Mouse (Mus musculus): ENCODE measurements at regions not wholly inside any gene's neighbourhood (a gene's known extent, or its start where the extent isn't known, plus 50 kb on each side); places are given as distances from the start of the nearest gene placed in this dataset.

- Histone ChIP-seq H3K27ac (ENCODE audit: low read length) (no peak overlapping the region), H3K9ac (ENCODE audit: low read length) (no peak overlapping the region), H3K4me3 (ENCODE audit: low read length) (no peak overlapping the region), H3K4me2 (ENCODE audit: low read depth, low read length) (no peak overlapping the region), H3K27me3 (ENCODE audit: control insufficient read depth, insufficient read depth, low read length) (no peaks in the 10 kb centered on the region), H3K9me3 (replicated peaks; ENCODE audit: control insufficient read depth, low read length) (no peaks in the 10 kb centered on the region), H3K36me3 (ENCODE audit: control insufficient read depth, insufficient read depth) (no peaks in the 10 kb centered on the region), H3K4me1 (ENCODE audit: control insufficient read depth, insufficient read depth, low read length) (no peaks in the 10 kb centered on the region)
- no peak for ATAC-seq (replicated peaks; ENCODE audit: extremely low read depth, insufficient read depth, low FRiP score)
- WGBS, result 63% methylated on average over 5 of the region's 5 CpGs
Measured at GRCm38 (mm10) chr9:85985671-85986070, 143.5 kb downstream of the Tpbg start.

DNA sequence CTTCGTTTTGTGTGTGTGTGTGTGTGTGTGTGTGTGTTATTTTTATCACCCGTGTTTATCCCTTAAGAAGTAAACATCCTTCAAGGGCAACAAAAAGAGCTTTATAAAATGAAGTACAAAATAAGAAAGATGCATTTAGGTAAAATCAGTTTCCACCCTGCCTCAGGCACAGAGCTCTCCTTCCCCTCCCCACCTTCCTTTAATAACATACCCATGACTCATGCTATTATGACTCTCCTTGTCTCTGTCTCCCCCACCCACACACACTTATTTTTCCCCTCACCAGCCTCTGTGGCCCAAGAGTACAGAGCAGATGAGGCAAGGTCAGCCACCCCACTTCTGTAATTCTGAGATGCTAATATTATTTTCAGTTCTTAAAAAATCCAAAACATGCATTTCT, 144.0 kb downstream of the Tpbg start:
- Histone ChIP-seq H3K27ac (ENCODE audit: low read length) (no peak overlapping the region), H3K9ac (ENCODE audit: low read length) (no peak overlapping the region), H3K9me3 (replicated peaks; ENCODE audit: control insufficient read depth, low read length) (no peaks in the 10 kb centered on the region), H3K4me1 (ENCODE audit: control insufficient read depth, insufficient read depth, low read length) (no peaks in the 10 kb centered on the region), H3K4me3 (ENCODE audit: low read length) (no peak overlapping the region), H3K36me3 (ENCODE audit: control insufficient read depth, insufficient read depth) (no peaks in the 10 kb centered on the region), H3K4me2 (ENCODE audit: low read depth, low read length) (no peak overlapping the region), H3K27me3 (ENCODE audit: control insufficient read depth, insufficient read depth, low read length) (no peaks in the 10 kb centered on the region)
- WGBS, result 60% methylated on average over 2 of the region's 2 CpGs
- ATAC-seq (replicated peaks; ENCODE audit: extremely low read depth, insufficient read depth, low FRiP score), result no peak

- no peaks in the 10 kb centered on the region for H3K27me3 ChIP-seq (ENCODE audit: control insufficient read depth, insufficient read depth, low read length)
- ATAC-seq (replicated peaks; ENCODE audit: extremely low read depth, insufficient read depth, low FRiP score), result no peak
- H3K4me3 ChIP-seq (ENCODE audit: low read length), result no peak overlapping the region
- 64% methylated on average over 2 of the region's 2 CpGs for WGBS
- no peaks in the 10 kb centered on the region for H3K9me3 ChIP-seq (replicated peaks; ENCODE audit: control insufficient read depth, low read length)
- H3K4me2 ChIP-seq (ENCODE audit: low read depth, low read length), result no peak overlapping the region
- no peak overlapping the region for H3K9ac ChIP-seq (ENCODE audit: low read length)
- no peak overlapping the region for H3K27ac ChIP-seq (ENCODE audit: low read length)
- no peaks in the 10 kb centered on the region for H3K4me1 ChIP-seq (ENCODE audit: control insufficient read depth, insufficient read depth, low read length)
- H3K36me3 ChIP-seq (ENCODE audit: control insufficient read depth, insufficient read depth), result no peaks in the 10 kb centered on the region
Measured at GRCm38 (mm10) chr9:86002996-86003395, 160.8 kb downstream of the Tpbg start.

GRCm38 (mm10) chr9:86011661-86012060, 169.5 kb downstream of the Tpbg start:
- no peak for ATAC-seq (replicated peaks; ENCODE audit: extremely low read depth, insufficient read depth, low FRiP score)
- Histone ChIP-seq H3K4me1 (ENCODE audit: control insufficient read depth, insufficient read depth, low read length) (no peaks in the 10 kb centered on the region), H3K9ac (ENCODE audit: low read length) (no peak overlapping the region), H3K9me3 (replicated peaks; ENCODE audit: control insufficient read depth, low read length) (no peaks in the 10 kb centered on the region), H3K27me3 (ENCODE audit: control insufficient read depth, insufficient read depth, low read length) (no peaks in the 10 kb centered on the region), H3K4me2 (ENCODE audit: low read depth, low read length) (no peak overlapping the region), H3K36me3 (ENCODE audit: control insufficient read depth, insufficient read depth) (no peaks in the 10 kb centered on the region), H3K27ac (ENCODE audit: low read length) (no peak overlapping the region), H3K4me3 (ENCODE audit: low read length) (no peak overlapping the region)
- 63% methylated on average over 2 of the region's 2 CpGs for WGBS

- no peaks in the 10 kb centered on the region for H3K9me3 ChIP-seq (replicated peaks; ENCODE audit: control insufficient read depth, low read length)
- no peaks in the 10 kb centered on the region for H3K36me3 ChIP-seq (ENCODE audit: control insufficient read depth, insufficient read depth)
- H3K9ac ChIP-seq (ENCODE audit: low read length), result no peak overlapping the region
- 69% methylated on average over 4 of the region's 4 CpGs for WGBS
- no peak overlapping the region for H3K27ac ChIP-seq (ENCODE audit: low read length)
- H3K4me1 ChIP-seq (ENCODE audit: control insufficient read depth, insufficient read depth, low read length), result no peaks in the 10 kb centered on the region
- H3K27me3 ChIP-seq (ENCODE audit: control insufficient read depth, insufficient read depth, low read length), result no peaks in the 10 kb centered on the region
- ATAC-seq (replicated peaks; ENCODE audit: extremely low read depth, insufficient read depth, low FRiP score), result no peak
- H3K4me3 ChIP-seq (ENCODE audit: low read length), result no peak overlapping the region
- H3K4me2 ChIP-seq (ENCODE audit: low read depth, low read length), result no peak overlapping the region
Measured at GRCm38 (mm10) chr9:86015841-86016240, 173.7 kb downstream of the Tpbg start.

DNA sequence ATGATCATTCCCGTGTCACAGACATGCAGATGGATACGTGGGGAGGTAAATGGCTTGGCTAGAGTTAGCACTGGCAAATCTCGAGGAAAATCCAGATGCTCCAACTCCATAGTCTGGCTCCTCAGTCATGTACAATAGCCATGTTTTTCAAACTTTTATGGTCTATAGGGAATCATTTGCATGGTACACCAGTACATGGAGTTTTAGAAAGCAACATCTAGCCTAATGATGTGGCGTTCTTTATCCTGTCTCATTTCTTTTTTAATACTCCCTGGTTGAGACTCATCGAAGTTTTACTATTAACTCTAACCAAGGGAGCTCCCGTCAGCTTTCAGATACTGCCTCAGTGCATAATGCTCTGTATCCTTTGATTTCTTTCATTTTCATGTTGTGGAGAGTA, 178.0 kb downstream of the Tpbg start:
- H3K4me2 ChIP-seq (ENCODE audit: low read depth, low read length), result no peak overlapping the region
- H3K36me3 ChIP-seq (ENCODE audit: control insufficient read depth, insufficient read depth), result no peaks in the 10 kb centered on the region
- no peak overlapping the region for H3K4me3 ChIP-seq (ENCODE audit: low read length)
- H3K9ac ChIP-seq (ENCODE audit: low read length), result no peak overlapping the region
- H3K27me3 ChIP-seq (ENCODE audit: control insufficient read depth, insufficient read depth, low read length), result no peaks in the 10 kb centered on the region
- no peaks in the 10 kb centered on the region for H3K4me1 ChIP-seq (ENCODE audit: control insufficient read depth, insufficient read depth, low read length)
- H3K27ac ChIP-seq (ENCODE audit: low read length), result no peak overlapping the region
- H3K9me3 ChIP-seq (replicated peaks; ENCODE audit: control insufficient read depth, low read length), result no peaks in the 10 kb centered on the region
- WGBS, result 78% methylated on average over 6 of the region's 6 CpGs
- no peak for ATAC-seq (replicated peaks; ENCODE audit: extremely low read depth, insufficient read depth, low FRiP score)

DNA sequence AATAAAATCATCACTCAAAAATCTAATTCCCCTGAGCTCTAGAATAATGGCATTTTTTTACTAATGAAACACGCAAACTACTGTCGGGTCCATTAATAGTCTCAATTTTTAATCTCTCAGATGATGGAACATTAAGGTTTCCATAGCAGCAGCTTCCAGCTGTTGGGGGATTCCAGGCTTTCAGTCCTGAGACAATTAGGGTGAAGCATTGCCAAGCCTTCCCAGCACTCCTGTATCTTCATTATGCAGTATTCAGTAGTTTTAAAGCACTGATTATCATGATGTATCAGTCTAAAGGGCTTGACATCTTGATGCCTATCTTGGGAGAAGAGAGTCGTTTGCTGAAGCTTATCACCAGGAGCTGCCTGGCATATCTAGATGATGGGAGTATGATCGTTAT, 178.6 kb downstream of the Tpbg start:
- Histone ChIP-seq H3K4me2 (ENCODE audit: low read depth, low read length) (no peak overlapping the region), H3K9ac (ENCODE audit: low read length) (no peak overlapping the region), H3K4me1 (ENCODE audit: control insufficient read depth, insufficient read depth, low read length) (no peaks in the 10 kb centered on the region), H3K27ac (ENCODE audit: low read length) (no peak overlapping the region), H3K9me3 (replicated peaks; ENCODE audit: control insufficient read depth, low read length) (no peaks in the 10 kb centered on the region), H3K36me3 (ENCODE audit: control insufficient read depth, insufficient read depth) (no peaks in the 10 kb centered on the region), H3K4me3 (ENCODE audit: low read length) (no peak overlapping the region), H3K27me3 (ENCODE audit: control insufficient read depth, insufficient read depth, low read length) (no peaks in the 10 kb centered on the region)
- WGBS, result 78% methylated on average over 4 of the region's 4 CpGs
- no peak for ATAC-seq (replicated peaks; ENCODE audit: extremely low read depth, insufficient read depth, low FRiP score)

DNA sequence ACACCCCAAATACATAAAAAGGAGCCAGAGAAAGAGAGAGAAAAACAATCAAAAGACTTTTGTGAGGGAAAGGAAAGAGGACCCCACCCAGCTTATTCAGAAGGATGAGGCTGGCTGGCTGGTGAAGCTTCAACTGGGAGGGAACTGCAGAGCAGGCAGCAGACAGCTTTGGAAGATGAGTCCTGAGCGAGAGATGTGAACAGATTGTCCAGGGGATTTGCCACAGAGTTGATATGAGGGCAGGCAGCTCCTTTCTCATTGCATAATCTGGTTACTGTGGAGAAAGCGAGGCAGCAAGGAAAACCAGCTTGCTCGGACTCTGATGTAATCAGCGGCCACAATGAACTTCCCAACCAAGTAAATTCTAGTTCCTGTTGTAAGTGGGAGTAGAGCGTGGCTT, 188.6 kb downstream of the Tpbg start:
- Histone ChIP-seq H3K9ac (ENCODE audit: low read length) (no peak overlapping the region), H3K9me3 (replicated peaks; ENCODE audit: control insufficient read depth, low read length) (no peaks in the 10 kb centered on the region), H3K27ac (ENCODE audit: low read length) (no peak overlapping the region), H3K4me1 (ENCODE audit: control insufficient read depth, insufficient read depth, low read length) (no peaks in the 10 kb centered on the region), H3K4me2 (ENCODE audit: low read depth, low read length) (no peak overlapping the region), H3K27me3 (ENCODE audit: control insufficient read depth, insufficient read depth, low read length) (no peaks in the 10 kb centered on the region), H3K4me3 (ENCODE audit: low read length) (no peak overlapping the region), H3K36me3 (ENCODE audit: control insufficient read depth, insufficient read depth) (no peaks in the 10 kb centered on the region)
- 51% methylated on average over 5 of the region's 5 CpGs for WGBS
- no peak for ATAC-seq (replicated peaks; ENCODE audit: extremely low read depth, insufficient read depth, low FRiP score)

DNA sequence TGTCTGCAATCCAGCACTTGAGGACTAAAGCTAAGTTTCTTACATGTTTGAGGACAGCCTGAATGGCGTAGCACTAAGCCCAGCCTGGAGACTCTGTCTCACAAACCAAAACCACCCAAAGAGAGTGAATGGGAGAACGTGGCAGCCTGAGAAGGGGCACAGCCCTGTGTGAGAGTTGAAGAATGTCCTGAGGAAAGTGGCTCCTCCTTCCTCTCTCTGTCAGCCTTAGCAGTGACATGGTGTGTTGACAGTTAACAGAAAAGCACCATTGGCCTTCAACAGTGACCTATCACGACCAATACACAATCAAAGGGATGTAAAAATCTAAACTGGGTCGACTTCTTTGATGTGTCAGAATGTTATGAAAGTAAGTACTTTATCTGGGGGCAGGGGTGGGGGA, 201.9 kb downstream of the Tpbg start:
- WGBS, result 14% methylated on average over 4 of the region's 4 CpGs
- H3K36me3 ChIP-seq (ENCODE audit: control insufficient read depth, insufficient read depth), result no peaks in the 10 kb centered on the region
- H3K27ac ChIP-seq (ENCODE audit: low read length), result no peak overlapping the region
- no peak overlapping the region for H3K4me2 ChIP-seq (ENCODE audit: low read depth, low read length)
- H3K27me3 ChIP-seq (ENCODE audit: control insufficient read depth, insufficient read depth, low read length), result no peaks in the 10 kb centered on the region
- H3K9me3 ChIP-seq (replicated peaks; ENCODE audit: control insufficient read depth, low read length), result no peaks in the 10 kb centered on the region
- H3K4me3 ChIP-seq (ENCODE audit: low read length), result no peak overlapping the region
- ATAC-seq (replicated peaks; ENCODE audit: extremely low read depth, insufficient read depth, low FRiP score), result no peak
- H3K4me1 ChIP-seq (ENCODE audit: control insufficient read depth, insufficient read depth, low read length), result no peaks in the 10 kb centered on the region
- H3K9ac ChIP-seq (ENCODE audit: low read length), result no peak overlapping the region

GRCm38 (mm10) chr9:86058116-86058515, 215.9 kb downstream of the Tpbg start:
- Histone ChIP-seq H3K4me1 (ENCODE audit: control insufficient read depth, insufficient read depth, low read length) (no peaks in the 10 kb centered on the region), H3K9me3 (replicated peaks; ENCODE audit: control insufficient read depth, low read length) (no peaks in the 10 kb centered on the region), H3K27me3 (ENCODE audit: control insufficient read depth, insufficient read depth, low read length) (no peaks in the 10 kb centered on the region), H3K27ac (ENCODE audit: low read length) (no peak overlapping the region), H3K9ac (ENCODE audit: low read length) (no peak overlapping the region), H3K4me2 (ENCODE audit: low read depth, low read length) (no peak overlapping the region), H3K4me3 (ENCODE audit: low read length) (no peak overlapping the region), H3K36me3 (ENCODE audit: control insufficient read depth, insufficient read depth) (no peaks in the 10 kb centered on the region)
- no peak for ATAC-seq (replicated peaks; ENCODE audit: extremely low read depth, insufficient read depth, low FRiP score)
- 78% methylated on average over 4 of the region's 4 CpGs for WGBS

Measured in heart, embryonic 16.5 days (tissue).